Mouse (Mus musculus): ENCODE measurements around the gene Osbpl7. TPM values are rescaled to one million over a fixed set of nuclear protein-coding genes. Genes with fewer than 3 reads are reported as not detected.

Gene Osbpl7
- polyA plus RNA-seq, 1 experiment from 2014 or later, result 12.4 TPM

- H3K4me1 ChIP-seq (replicated peaks; ENCODE audit: control insufficient read depth, insufficient read depth, low read length), result no peaks in the 10 kb centered on the region
- 66% methylated on average over 6 of the region's 6 CpGs for WGBS
- H3K9me3 ChIP-seq (ENCODE audit: control insufficient read depth, low read length), result peaks cover 5% of the 10 kb centered on the region
- no peak overlapping the region for H3K4me2 ChIP-seq (ENCODE audit: low read depth, low read length)
- no peaks in the 10 kb centered on the region for H3K36me3 ChIP-seq (ENCODE audit: control insufficient read depth, insufficient read depth, low read length)
- H3K27ac ChIP-seq (ENCODE audit: low read length), result no peak overlapping the region
- H3K9ac ChIP-seq (ENCODE audit: low read length), result no peak overlapping the region
- ATAC-seq (ENCODE audit: low read depth), result no peak
- H3K27me3 ChIP-seq (ENCODE audit: control insufficient read depth, insufficient read depth, low read depth, low read length), result no peaks in the 10 kb centered on the region
- no peak overlapping the region for H3K4me3 ChIP-seq (ENCODE audit: low read length)
Observed at GRCm38 (mm10) chr11:97086365-97086764, 35.9 kb downstream of the Osbpl7 start.

DNA sequence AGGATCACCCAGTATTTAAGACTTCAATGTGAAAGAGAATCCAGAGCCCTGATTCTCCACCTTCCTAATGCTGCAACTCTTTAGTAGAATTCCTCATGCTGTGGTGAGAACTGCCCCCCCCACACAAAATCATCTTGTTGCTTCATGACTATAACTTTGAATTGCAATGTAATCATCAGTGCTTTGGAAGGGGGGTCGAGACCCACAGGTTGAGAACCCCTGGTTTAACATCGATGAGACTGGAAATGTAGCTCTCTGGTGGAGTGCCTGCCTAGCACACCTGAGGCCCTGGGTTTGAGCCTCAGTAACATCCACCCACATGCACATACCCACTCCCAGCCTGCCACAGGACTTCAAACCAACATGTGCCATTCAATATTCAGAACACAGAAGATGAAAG is 44.2 kb downstream of the Osbpl7 start:
- Histone ChIP-seq H3K27me3 (ENCODE audit: control insufficient read depth, insufficient read depth, low read depth, low read length) (peaks cover 13% of the 10 kb centered on the region), H3K9me3 (ENCODE audit: control insufficient read depth, low read length) (no peaks in the 10 kb centered on the region), H3K4me3 (ENCODE audit: low read length) (no peak overlapping the region), H3K9ac (ENCODE audit: low read length) (no peak overlapping the region), H3K4me1 (replicated peaks; ENCODE audit: control insufficient read depth, insufficient read depth, low read length) (0 out of 2 replicates have a peak, but pooled peaks cover 2% of the 10 kb centered on the region), H3K27ac (ENCODE audit: low read length) (no peak overlapping the region), H3K36me3 (ENCODE audit: control insufficient read depth, insufficient read depth, low read length) (no peaks in the 10 kb centered on the region), H3K4me2 (ENCODE audit: low read depth, low read length) (no peak overlapping the region)
- ATAC-seq (ENCODE audit: low read depth), result no peak
- 49% methylated on average over 2 of the region's 2 CpGs for WGBS

DNA sequence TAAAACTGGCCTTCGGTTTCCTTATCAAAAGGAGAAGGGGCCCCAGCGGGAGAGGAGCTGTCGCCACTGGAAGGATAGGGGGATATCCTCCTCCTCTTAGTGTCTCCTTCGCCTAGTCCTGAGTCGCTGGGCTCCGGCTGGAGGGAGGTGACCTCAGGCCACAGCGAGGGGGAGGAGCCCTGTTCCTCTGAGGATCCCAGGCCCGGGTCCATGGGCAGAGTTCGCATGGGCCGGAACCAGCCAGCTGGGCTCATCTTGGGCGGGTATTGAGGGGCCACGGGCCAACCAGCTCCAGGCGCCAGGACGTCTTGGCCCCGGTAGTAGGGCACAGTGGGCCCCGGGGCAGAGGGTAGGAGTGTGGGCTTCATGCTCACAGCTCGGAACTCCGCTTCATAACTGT is 48.4 kb downstream of the Osbpl7 start:
- 17% methylated on average over 18 of the region's 18 CpGs for WGBS
- H3K9me3 ChIP-seq (ENCODE audit: control insufficient read depth, low read length), result no peaks in the 10 kb centered on the region
- no peaks in the 10 kb centered on the region for H3K36me3 ChIP-seq (ENCODE audit: control insufficient read depth, insufficient read depth, low read length)
- H3K9ac ChIP-seq (ENCODE audit: low read length), result no peak overlapping the region
- no peak overlapping the region for H3K27ac ChIP-seq (ENCODE audit: low read length)
- no peak for ATAC-seq (ENCODE audit: low read depth)
- peak overlapping the region; percentile 18; the same call in 1 of the 2 replicates for H3K4me2 ChIP-seq (ENCODE audit: low read depth, low read length)
- no peak overlapping the region for H3K4me3 ChIP-seq (ENCODE audit: low read length)
- peaks cover 17% of the 10 kb centered on the region for H3K27me3 ChIP-seq (ENCODE audit: control insufficient read depth, insufficient read depth, low read depth, low read length)
- H3K4me1 ChIP-seq (replicated peaks; ENCODE audit: control insufficient read depth, insufficient read depth, low read length), result 0 out of 2 replicates have a peak, but pooled peaks cover 2% of the 10 kb centered on the region

- WGBS, result 17% methylated on average over 9 of the region's 9 CpGs
- H3K4me1 ChIP-seq (replicated peaks; ENCODE audit: control insufficient read depth, insufficient read depth, low read length), result 0 out of 2 replicates have a peak, but pooled peaks cover 2% of the 10 kb centered on the region
- no peak overlapping the region for H3K4me2 ChIP-seq (ENCODE audit: low read depth, low read length)
- H3K36me3 ChIP-seq (ENCODE audit: control insufficient read depth, insufficient read depth, low read length), result no peaks in the 10 kb centered on the region
- no peak overlapping the region for H3K9ac ChIP-seq (ENCODE audit: low read length)
- no peak for ATAC-seq (ENCODE audit: low read depth)
- peaks cover 17% of the 10 kb centered on the region for H3K27me3 ChIP-seq (ENCODE audit: control insufficient read depth, insufficient read depth, low read depth, low read length)
- H3K4me3 ChIP-seq (ENCODE audit: low read length), result no peak overlapping the region
- no peaks in the 10 kb centered on the region for H3K9me3 ChIP-seq (ENCODE audit: control insufficient read depth, low read length)
- H3K27ac ChIP-seq (ENCODE audit: low read length), result no peak overlapping the region
Observed at GRCm38 (mm10) chr11:97101722-97102121, 51.3 kb downstream of the Osbpl7 start.

DNA sequence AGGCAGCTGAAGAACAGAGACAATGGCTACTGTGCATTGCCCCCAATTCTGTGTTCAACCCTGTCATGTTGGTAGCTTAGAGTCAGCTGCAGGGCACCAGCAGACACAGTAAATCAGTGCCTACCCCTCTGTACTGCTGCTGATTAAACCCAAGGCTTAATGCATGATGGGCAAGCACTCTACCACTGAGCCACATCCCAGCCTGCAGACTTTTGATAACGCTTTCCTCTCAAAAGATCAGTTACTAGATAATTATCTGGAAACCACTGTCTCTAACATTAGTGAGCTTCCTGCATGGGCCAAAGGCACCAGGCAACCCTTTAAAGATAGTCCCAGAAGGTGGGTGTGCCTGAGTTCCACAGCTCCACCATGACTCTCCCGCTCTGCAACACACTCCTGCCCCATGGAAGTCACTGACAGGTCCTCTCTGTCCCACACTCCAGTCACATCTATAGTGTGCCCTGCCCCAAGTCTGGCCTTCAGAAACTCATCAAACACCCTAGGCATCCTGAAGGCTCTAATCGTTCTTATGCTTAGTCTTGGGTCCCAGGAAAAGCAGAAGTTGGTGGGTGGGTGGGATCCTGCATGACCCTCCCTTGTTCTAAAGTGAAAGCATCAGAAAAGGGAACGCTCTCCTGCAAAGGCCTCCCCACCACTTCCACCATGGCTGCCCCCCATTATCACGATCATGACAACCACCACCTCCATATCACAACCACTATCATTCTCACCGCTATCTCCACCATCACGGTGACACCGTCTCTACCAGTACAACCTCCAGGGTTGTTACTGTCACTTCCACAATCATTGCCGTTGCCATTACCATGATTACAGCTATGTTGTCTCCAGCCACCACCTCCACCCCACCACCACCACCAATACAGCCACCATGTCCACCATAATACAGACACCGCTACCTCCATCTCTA is 53.0 kb downstream of the Osbpl7 start:
- 87% methylated on average over 10 of the region's 10 CpGs for WGBS
- H3K9me3 ChIP-seq (ENCODE audit: control insufficient read depth, low read length), result no peaks in the 10 kb centered on the region

DNA sequence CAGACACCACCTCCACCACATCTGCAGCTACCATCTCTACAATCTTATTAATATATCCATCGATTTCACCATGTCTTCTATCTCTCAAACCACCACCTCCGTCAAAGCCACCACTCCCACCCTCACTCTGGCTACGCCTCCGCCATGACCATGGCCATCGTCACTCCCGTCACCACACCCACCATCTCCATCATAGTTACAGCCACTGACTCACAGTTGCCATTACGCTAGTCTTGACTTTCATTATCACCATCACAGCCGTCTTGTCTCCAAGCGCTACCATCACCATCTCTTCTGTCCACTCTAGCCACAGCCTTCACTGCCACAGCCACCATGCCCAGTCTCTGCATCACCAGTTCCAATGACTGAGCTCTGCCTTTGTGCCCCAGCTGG is 53.7 kb downstream of the Osbpl7 start:
- Histone ChIP-seq H3K4me3 (ENCODE audit: low read length) (no peak overlapping the region), H3K9me3 (ENCODE audit: control insufficient read depth, low read length) (no peaks in the 10 kb centered on the region), H3K27ac (ENCODE audit: low read length) (no peak overlapping the region), H3K4me1 (replicated peaks; ENCODE audit: control insufficient read depth, insufficient read depth, low read length) (no peaks in the 10 kb centered on the region), H3K36me3 (ENCODE audit: control insufficient read depth, insufficient read depth, low read length) (no peaks in the 10 kb centered on the region), H3K27me3 (ENCODE audit: control insufficient read depth, insufficient read depth, low read depth, low read length) (0 out of 2 replicates have a peak, but pooled peaks cover 3% of the 10 kb centered on the region), H3K9ac (ENCODE audit: low read length) (no peak overlapping the region), H3K4me2 (ENCODE audit: low read depth, low read length) (no peak overlapping the region)
- ATAC-seq (ENCODE audit: low read depth), result no peak
- 90% methylated on average over 9 of the region's 9 CpGs for WGBS

More for the DNA sequence above, 53.0 kb downstream of the Osbpl7 start:
- no peak overlapping the region for H3K9ac ChIP-seq (ENCODE audit: low read length)
- no peak overlapping the region for H3K27ac ChIP-seq (ENCODE audit: low read length)
- peaks cover 6% of the 10 kb centered on the region for H3K27me3 ChIP-seq (ENCODE audit: control insufficient read depth, insufficient read depth, low read depth, low read length)
- H3K4me2 ChIP-seq (ENCODE audit: low read depth, low read length), result no peak overlapping the region
- H3K4me3 ChIP-seq (ENCODE audit: low read length), result no peak overlapping the region
- H3K4me1 ChIP-seq (replicated peaks; ENCODE audit: control insufficient read depth, insufficient read depth, low read length), result 0 out of 2 replicates have a peak, but pooled peaks cover 2% of the 10 kb centered on the region
- no peak for ATAC-seq (ENCODE audit: low read depth)
- H3K36me3 ChIP-seq (ENCODE audit: control insufficient read depth, insufficient read depth, low read length), result no peaks in the 10 kb centered on the region

- peaks cover 14% of the 10 kb centered on the region for H3K27me3 ChIP-seq (ENCODE audit: control insufficient read depth, insufficient read depth, low read depth, low read length)
- no peak overlapping the region for H3K27ac ChIP-seq (ENCODE audit: low read length)
- no peak for ATAC-seq (ENCODE audit: low read depth)
- no peak overlapping the region for H3K9ac ChIP-seq (ENCODE audit: low read length)
- no peaks in the 10 kb centered on the region for H3K36me3 ChIP-seq (ENCODE audit: control insufficient read depth, insufficient read depth, low read length)
- no peaks in the 10 kb centered on the region; the same call in 1 of the 2 replicates for H3K4me1 ChIP-seq (replicated peaks; ENCODE audit: control insufficient read depth, insufficient read depth, low read length)
- no peak overlapping the region for H3K4me3 ChIP-seq (ENCODE audit: low read length)
- WGBS, result 78% methylated on average over 16 of the region's 16 CpGs
- H3K9me3 ChIP-seq (ENCODE audit: control insufficient read depth, low read length), result no peaks in the 10 kb centered on the region
- no peak overlapping the region for H3K4me2 ChIP-seq (ENCODE audit: low read depth, low read length)
Observed at GRCm38 (mm10) chr11:97108976-97109375, 58.5 kb downstream of the Osbpl7 start.

- WGBS, result 81% methylated on average over 9 of the region's 9 CpGs
- ATAC-seq (ENCODE audit: low read depth), result no peak
- peaks cover 42% of the 10 kb centered on the region for H3K27me3 ChIP-seq (ENCODE audit: control insufficient read depth, insufficient read depth, low read depth, low read length)
Observed at GRCm38 (mm10) chr11:97112519-97113125, 62.2 kb downstream of the Osbpl7 start.

More at GRCm38 (mm10) chr11:97112519-97113125, 62.2 kb downstream of the Osbpl7 start:
- no peaks in the 10 kb centered on the region for H3K9me3 ChIP-seq (ENCODE audit: control insufficient read depth, low read length)
- H3K36me3 ChIP-seq (ENCODE audit: control insufficient read depth, insufficient read depth, low read length), result no peaks in the 10 kb centered on the region
- no peak overlapping the region for H3K4me2 ChIP-seq (ENCODE audit: low read depth, low read length)
- no peak overlapping the region for H3K27ac ChIP-seq (ENCODE audit: low read length)
- no peak overlapping the region for H3K9ac ChIP-seq (ENCODE audit: low read length)
- peaks cover 10% of the 10 kb centered on the region for H3K4me1 ChIP-seq (replicated peaks; ENCODE audit: control insufficient read depth, insufficient read depth, low read length)
- no peak overlapping the region for H3K4me3 ChIP-seq (ENCODE audit: low read length)
